Mouse (Mus musculus): Measurements from ENCODE around the gene Pepd. TPM values are rescaled to one million over a fixed set of nuclear protein-coding genes. Genes with fewer than 3 reads are reported as not detected.

Gene Pepd
- polyA plus RNA-seq, 1 experiment from 2014 or later, result 69.8 TPM

DNA sequence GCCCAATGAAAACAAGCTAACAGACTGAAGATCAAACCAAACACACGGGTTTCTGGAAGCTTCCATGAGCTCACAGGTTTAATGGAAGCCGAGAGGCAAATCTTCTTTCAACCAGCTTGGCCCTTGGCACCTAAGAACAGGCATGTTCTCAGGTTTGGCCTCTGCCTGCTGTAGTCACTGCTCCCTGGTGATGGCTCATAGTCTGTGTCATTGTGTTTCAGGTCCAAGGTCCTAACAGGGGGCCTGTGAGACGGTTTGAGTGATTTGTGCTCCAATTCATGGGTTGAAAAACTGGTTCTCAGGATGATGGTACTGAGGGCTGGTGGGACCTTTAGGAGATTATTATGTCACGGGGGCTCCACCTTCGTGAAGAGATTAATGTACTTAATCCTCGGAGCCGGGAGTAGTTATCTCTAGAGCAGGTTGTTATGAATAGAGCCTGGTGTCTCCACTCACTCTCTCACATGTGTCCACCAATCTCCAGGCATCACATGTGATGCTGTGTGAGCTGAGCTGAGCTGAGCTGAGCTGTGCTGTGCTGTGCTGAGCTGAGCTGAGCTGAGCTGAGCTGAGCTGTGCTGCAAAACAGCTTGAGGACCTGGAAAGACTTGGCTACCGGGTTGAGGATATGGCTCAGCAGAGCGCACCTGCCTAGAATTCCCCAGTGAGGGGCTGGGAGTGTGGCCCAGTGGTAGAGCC, 169.4 kb downstream of the Pepd start:
- Histone ChIP-seq H3K4me2 (ENCODE audit: low read depth, low read length) (no peak overlapping the region), H3K9ac (replicated peaks; ENCODE audit: low read depth, low read length) (no peak overlapping the region), H3K36me3 (ENCODE audit: control insufficient read depth, insufficient read depth, low read length) (no peaks in the 10 kb centered on the region), H3K27me3 (ENCODE audit: control insufficient read depth, insufficient read depth, low read length) (no peaks in the 10 kb centered on the region), H3K4me3 (ENCODE audit: low read depth, low read length) (no peak overlapping the region), H3K4me1 (ENCODE audit: control insufficient read depth, insufficient read depth, low read length) (0 out of 2 replicates have a peak, but pooled peaks cover 3% of the 10 kb centered on the region), H3K27ac (ENCODE audit: low read depth, low read length) (no peak overlapping the region), H3K9me3 (ENCODE audit: control insufficient read depth, low read length) (no peaks in the 10 kb centered on the region)
- no peak for ATAC-seq (ENCODE audit: low read depth)
- WGBS, result 85% methylated on average over 9 of the region's 9 CpGs

DNA sequence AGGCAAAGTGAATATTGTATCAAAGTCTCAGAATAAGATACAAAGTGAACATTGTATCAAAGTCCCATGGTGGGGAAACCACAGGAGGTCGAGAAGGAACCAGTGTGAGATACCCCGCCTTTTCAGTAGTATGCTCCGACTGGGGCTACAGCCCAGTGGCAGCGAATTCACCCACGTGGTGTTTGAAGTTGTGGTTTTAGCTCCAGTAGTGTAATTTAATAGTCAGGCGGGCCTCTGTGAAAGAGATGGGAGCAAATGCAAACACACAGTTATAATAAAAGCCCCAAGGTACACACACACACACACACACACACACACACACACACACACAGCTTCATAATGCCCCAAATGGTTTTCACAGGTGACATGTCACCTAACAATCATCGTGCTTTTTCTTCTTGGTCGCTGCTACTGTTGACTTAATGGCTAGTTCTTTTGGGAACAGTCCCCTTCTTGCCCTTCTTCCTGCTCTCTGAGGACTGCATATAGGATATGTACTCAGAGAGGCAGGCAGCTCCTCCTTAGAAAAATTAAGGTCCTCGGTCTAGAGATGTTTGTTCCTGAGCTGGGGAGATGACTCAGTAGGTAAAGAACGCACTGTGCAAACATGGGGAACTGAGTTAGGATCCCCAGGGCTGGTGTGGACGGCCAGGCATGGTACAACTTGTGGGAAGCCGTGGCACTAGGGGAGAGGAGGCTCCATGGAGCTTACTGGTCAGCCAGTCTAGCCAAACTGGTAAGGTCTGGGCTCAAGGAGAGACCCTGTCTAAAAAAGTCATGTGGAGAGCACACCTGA, 172.6 kb downstream of the Pepd start:
- H3K9me3 ChIP-seq (ENCODE audit: control insufficient read depth, low read length), result no peaks in the 10 kb centered on the region
- H3K4me3 ChIP-seq (ENCODE audit: low read depth, low read length), result no peak overlapping the region
- no peak overlapping the region for H3K9ac ChIP-seq (replicated peaks; ENCODE audit: low read depth, low read length)
- no peaks in the 10 kb centered on the region for H3K27me3 ChIP-seq (ENCODE audit: control insufficient read depth, insufficient read depth, low read length)
- 80% methylated on average over 12 of the region's 12 CpGs for WGBS
- H3K4me2 ChIP-seq (ENCODE audit: low read depth, low read length), result no peak overlapping the region
- no peaks in the 10 kb centered on the region for H3K36me3 ChIP-seq (ENCODE audit: control insufficient read depth, insufficient read depth, low read length)
- no peak for ATAC-seq (ENCODE audit: low read depth)
- H3K27ac ChIP-seq (ENCODE audit: low read depth, low read length), result no peak overlapping the region
- H3K4me1 ChIP-seq (ENCODE audit: control insufficient read depth, insufficient read depth, low read length), result 0 out of 2 replicates have a peak, but pooled peaks cover 3% of the 10 kb centered on the region

DNA sequence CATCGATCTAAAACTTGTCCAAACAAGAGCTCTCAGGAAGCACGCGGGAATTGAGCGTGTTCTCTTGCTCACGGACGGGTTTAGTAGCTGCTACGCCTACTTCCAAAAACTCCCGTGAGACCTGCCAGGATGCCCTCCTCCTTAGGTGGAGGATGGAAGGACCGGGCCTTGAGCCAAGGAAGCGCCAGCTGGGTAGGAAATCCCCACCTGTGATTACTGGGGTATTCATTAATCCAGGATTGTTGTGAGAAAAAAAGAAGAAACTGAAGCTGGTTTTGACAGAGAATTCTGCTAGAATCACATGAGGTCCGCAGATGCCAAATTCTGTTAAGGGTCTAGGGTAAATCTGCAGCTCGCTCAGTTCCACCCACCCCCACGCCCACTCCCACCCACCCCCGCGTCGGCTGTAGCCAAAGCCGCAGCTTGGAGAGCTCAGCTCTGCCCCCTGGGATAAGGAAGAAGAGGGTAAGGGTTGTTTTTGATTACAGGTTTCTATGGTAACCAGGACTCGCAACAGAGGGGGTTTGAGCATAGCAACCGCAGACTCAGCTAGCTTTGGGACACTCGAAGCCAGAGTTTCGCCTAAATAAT, 174.2 kb downstream of the Pepd start:
- Histone ChIP-seq H3K4me1 (ENCODE audit: control insufficient read depth, insufficient read depth, low read length) (0 out of 2 replicates have a peak, but pooled peaks cover 3% of the 10 kb centered on the region), H3K9me3 (ENCODE audit: control insufficient read depth, low read length) (no peaks in the 10 kb centered on the region), H3K27ac (ENCODE audit: low read depth, low read length) (no peak overlapping the region), H3K4me2 (ENCODE audit: low read depth, low read length) (peak overlapping the region; percentile 41), H3K4me3 (ENCODE audit: low read depth, low read length) (peak overlapping the region; percentile 9; the same call in 1 of the 2 replicates), H3K27me3 (ENCODE audit: control insufficient read depth, insufficient read depth, low read length) (no peaks in the 10 kb centered on the region), H3K36me3 (ENCODE audit: control insufficient read depth, insufficient read depth, low read length) (no peaks in the 10 kb centered on the region), H3K9ac (replicated peaks; ENCODE audit: low read depth, low read length) (no peak overlapping the region)
- WGBS, result 2% methylated on average over 21 of the region's 21 CpGs
- peak; percentile 78; the same call in 1 of the 2 replicates for ATAC-seq (ENCODE audit: low read depth)

DNA sequence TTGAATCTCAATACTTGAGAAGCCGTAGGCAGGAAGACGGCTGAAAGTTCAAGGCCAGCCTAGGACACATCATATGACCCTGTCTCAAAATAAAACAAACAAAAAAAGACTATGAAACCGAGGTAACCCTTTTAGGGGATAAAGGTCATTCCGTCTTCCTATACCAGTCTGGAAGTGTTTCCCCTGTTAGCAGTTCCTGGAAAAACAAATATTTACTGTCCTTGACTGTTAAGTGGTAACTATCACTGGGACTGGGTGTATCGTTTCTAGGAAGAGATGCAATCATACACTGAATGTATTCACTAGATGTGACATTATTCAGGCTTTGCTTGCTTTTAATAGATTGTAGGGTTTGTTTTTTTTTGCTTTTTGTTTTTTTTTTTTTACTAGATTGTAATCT, 178.4 kb downstream of the Pepd start:
- 0 out of 2 replicates have a peak, but pooled peaks cover 3% of the 10 kb centered on the region for H3K4me1 ChIP-seq (ENCODE audit: control insufficient read depth, insufficient read depth, low read length)
- no peak for ATAC-seq (ENCODE audit: low read depth)
- H3K9ac ChIP-seq (replicated peaks; ENCODE audit: low read depth, low read length), result no peak overlapping the region
- WGBS, result 82% methylated on average over 5 of the region's 5 CpGs
- H3K27ac ChIP-seq (ENCODE audit: low read depth, low read length), result no peak overlapping the region
- no peaks in the 10 kb centered on the region for H3K9me3 ChIP-seq (ENCODE audit: control insufficient read depth, low read length)
- H3K4me3 ChIP-seq (ENCODE audit: low read depth, low read length), result no peak overlapping the region
- no peak overlapping the region for H3K4me2 ChIP-seq (ENCODE audit: low read depth, low read length)
- H3K36me3 ChIP-seq (ENCODE audit: control insufficient read depth, insufficient read depth, low read length), result no peaks in the 10 kb centered on the region
- H3K27me3 ChIP-seq (ENCODE audit: control insufficient read depth, insufficient read depth, low read length), result no peaks in the 10 kb centered on the region

Small RNA genes within 50 kb of the gene (microRNA-seq; reads per million reads assigned to microRNA genes)
- not detected for gene Gm25033

Other genes with a start within 250 kb of the Pepd start
- gene Chst8, start 99.7 kb upstream of the Pepd start, polyA plus RNA-seq (2014; fragmentation: Nextera tagmentation; extraction: Ambion mirVana), result 9.7 and 16.9 TPM in 2 replicates
- 27.2 and 32.4 TPM in 2 replicates for gene Cebpg, start 144.2 kb downstream of the Pepd start, polyA plus RNA-seq (2014; fragmentation: Nextera tagmentation; extraction: Ambion mirVana)
- gene Cebpa, start 206.9 kb downstream of the Pepd start, polyA plus RNA-seq (2014; fragmentation: Nextera tagmentation; extraction: Ambion mirVana), result 0.62 and 0.77 TPM in 2 replicates